Mouse (Mus musculus): ENCODE measurements around the gene Esrrg. TPM values are rescaled to one million over a fixed set of nuclear protein-coding genes. Genes with fewer than 3 reads are reported as not detected.

Gene Esrrg
- total and polyA plus RNA-seq, 3 experiments = 0.01 TPM; not detected in 2

GRCm38 (mm10) chr1:187606271-187607040 is 2.1 kb upstream of the Esrrg start:
- Histone ChIP-seq H3K36me3 (ENCODE audit: control insufficient read depth in 1 of 2, insufficient read depth in 2 of 2, low read length in 2 of 2) (no peaks in the 10 kb centered on the region), H3K27ac (ENCODE audit: control insufficient read depth, low read depth, low read length) (no peak overlapping the region), H3K79me2 (ENCODE audit: control insufficient read depth, insufficient read depth, low read length, poor library complexity) (no peaks in the 10 kb centered on the region), H3K9me3 (replicated peaks; ENCODE audit: insufficient read depth, low read length) (no peaks in the 10 kb centered on the region), H3K27me3 (ENCODE audit: control insufficient read depth in 1 of 2, insufficient read depth in 2 of 2, low read length in 2 of 2) (no peaks in the 10 kb centered on the region), H3K4me3 (ENCODE audit: control insufficient read depth in 1 of 2, insufficient read depth in 1 of 2, low read depth in 2 of 2, low read length in 2 of 2) (no peak overlapping the region), H3K9ac (ENCODE audit: control insufficient read depth, low read depth, low read length, poor library complexity, severe bottlenecking) (no peak overlapping the region), H3K4me1 (ENCODE audit: control insufficient read depth in 1 of 2, insufficient read depth in 2 of 2, low read length in 2 of 2) (no peaks in the 10 kb centered on the region)
- TF ChIP-seq SMC3 (IDR thresholded peaks at IDR 0.05; ENCODE audit: low read depth, low read length) = no peak
- no peak for TF ChIP-seq MAX (IDR thresholded peaks at IDR 0.05; ENCODE audit: low read length)
- TF ChIP-seq USF2 (IDR thresholded peaks at IDR 0.05; ENCODE audit: borderline replicate concordance in 1 of 2, insufficient read depth in 1 of 2, low read depth in 1 of 2, low read length in 2 of 2) = no peak
- TF ChIP-seq JUND (IDR thresholded peaks at IDR 0.05; ENCODE audit: low read depth, low read length) = no peak
- TF ChIP-seq BHLHE40 (IDR thresholded peaks at IDR 0.05; ENCODE audit: borderline replicate concordance, low read depth, low read length) = no peak
- no peak for TF ChIP-seq CHD2 (IDR thresholded peaks at IDR 0.05; ENCODE audit: low read length)
- TF ChIP-seq MXI1 (IDR thresholded peaks at IDR 0.05; ENCODE audit: low read depth, low read length) = no peak
- TF ChIP-seq RCOR1 (IDR thresholded peaks at IDR 0.05; ENCODE audit: low read depth, low read length) = no peak
- TF ChIP-seq GABPA (IDR thresholded peaks at IDR 0.05; ENCODE audit: low read depth, low read length) = no peak
- no peak for DNase-seq (ENCODE audit: low read depth, low spot score)

DNA sequence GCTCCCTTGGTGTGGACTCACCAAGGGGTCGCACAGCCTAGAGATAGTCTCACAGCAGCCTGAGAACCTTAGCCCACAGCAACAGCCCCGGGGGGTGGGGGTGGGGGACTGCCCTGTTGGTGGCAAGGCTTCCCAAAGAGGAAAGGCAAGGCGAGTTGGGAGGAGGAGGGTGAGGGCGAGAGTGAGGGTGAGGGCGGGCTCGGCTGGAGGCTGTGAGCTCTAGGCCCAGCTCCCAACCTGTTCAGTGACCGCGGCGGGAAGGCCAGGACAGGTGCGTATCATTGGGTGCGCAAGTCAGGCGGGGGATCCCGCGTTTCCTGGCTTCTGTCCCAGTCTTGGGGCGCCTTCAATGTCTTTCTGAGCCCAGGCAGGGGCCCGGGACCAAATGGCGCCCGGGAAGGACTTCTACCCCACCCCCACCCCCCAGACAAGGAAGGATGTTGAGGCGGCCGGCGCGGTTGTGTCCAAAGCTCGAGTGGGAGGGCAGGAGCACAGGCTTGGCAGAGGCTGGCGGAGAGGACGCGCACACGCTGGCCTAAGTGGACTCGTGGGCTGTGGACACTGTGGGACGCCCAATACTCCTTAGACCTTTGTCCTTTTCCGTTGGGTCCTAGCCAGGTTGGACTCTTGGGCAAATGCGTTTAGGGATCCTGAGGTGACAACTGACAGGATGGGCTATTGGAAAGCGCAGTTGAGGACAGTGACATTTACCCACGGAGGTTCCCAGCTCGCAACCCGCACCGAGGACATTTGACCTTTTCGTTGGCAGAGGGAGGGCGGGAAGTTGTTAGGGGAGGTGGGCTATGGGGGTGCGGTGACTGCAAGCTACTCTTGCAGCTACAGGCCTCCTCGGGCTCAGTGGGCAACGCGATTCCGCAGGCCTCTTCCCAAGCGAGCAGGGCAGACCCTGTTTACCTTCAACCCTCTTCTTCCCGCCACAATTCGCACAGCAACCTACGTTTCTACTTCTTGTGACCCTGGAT is 1.2 kb upstream of the Esrrg start:
- Histone ChIP-seq H3K9ac (ENCODE audit: control insufficient read depth, low read depth, low read length, poor library complexity, severe bottlenecking) (no peak overlapping the region), H3K4me1 (ENCODE audit: control insufficient read depth in 1 of 2, insufficient read depth in 2 of 2, low read length in 2 of 2) (no peaks in the 10 kb centered on the region), H3K36me3 (ENCODE audit: control insufficient read depth in 1 of 2, insufficient read depth in 2 of 2, low read length in 2 of 2) (no peaks in the 10 kb centered on the region), H3K4me3 (ENCODE audit: control insufficient read depth in 1 of 2, insufficient read depth in 1 of 2, low read depth in 2 of 2, low read length in 2 of 2) (no peak overlapping the region), H3K79me2 (ENCODE audit: control insufficient read depth, insufficient read depth, low read length, poor library complexity) (no peaks in the 10 kb centered on the region), H3K9me3 (replicated peaks; ENCODE audit: insufficient read depth, low read length) (no peaks in the 10 kb centered on the region), H3K27me3 (ENCODE audit: control insufficient read depth in 1 of 2, insufficient read depth in 2 of 2, low read length in 2 of 2) (no peaks in the 10 kb centered on the region), H3K27ac (ENCODE audit: control insufficient read depth, low read depth, low read length) (no peak overlapping the region)
- no peak for DNase-seq (ENCODE audit: low read depth, low spot score)
- TF ChIP-seq SMC3 (IDR thresholded peaks at IDR 0.05; ENCODE audit: low read depth, low read length) (no peak), E2F4 (IDR thresholded peaks at IDR 0.05; ENCODE audit: borderline replicate concordance, low read depth, low read length) (no peak), USF1 (IDR thresholded peaks at IDR 0.05; ENCODE audit: low read depth, low read length) (no peak), RCOR1 (IDR thresholded peaks at IDR 0.05; ENCODE audit: low read depth, low read length) (no peak), USF2 (IDR thresholded peaks at IDR 0.05; ENCODE audit: borderline replicate concordance in 1 of 2, insufficient read depth in 1 of 2, low read depth in 1 of 2, low read length in 2 of 2) (no peak)
